ENCODE assay signal across 30 mouse cellular contexts in genomic region chr7:132013970-132014369, GRCm38 (mm10). TPM values are rescaled to one million over a fixed set of nuclear protein-coding genes. Genes with fewer than 3 reads are reported as not detected.
DNase-seq lines count a peak whose midpoint lies in the region; ATAC-seq lines count a peak whose summit lies in the region.
"Had no signal": no experiment of that assay in that cellular context is flagged by ENCODE, and none has a peak within 500 bp of the region (broad histone marks: within the 10 kb centered on the region; RNA-seq: fewer than 3 reads in every experiment).

No protein-coding gene starts in this region.

- H3K27me3 ChIP-seq in midbrain, embryonic 13.5 days: 0 out of 2 replicates have a peak, but pooled peaks cover 2% of the 10 kb centered on the region
- H3K27me3 ChIP-seq in midbrain, embryonic 14.5 days (ENCODE audit: control insufficient read depth, insufficient read depth, low read length): no peaks in the 10 kb centered on the region
- H3K27me3 ChIP-seq in limb, embryonic 12.5 days: no peaks in the 10 kb centered on the region
- H3K27me3 ChIP-seq: forebrain, embryonic 15.5 days; heart, embryonic 13.5 days; kidney, embryonic 15.5 days; limb, embryonic 15.5 days; midbrain, embryonic 12.5 days; neural tube, embryonic 12.5 days had no signal

- H3K4me2 ChIP-seq in midbrain, embryonic 13.5 days (replicated peaks): no peak overlapping the region
- no peak overlapping the region for H3K4me2 ChIP-seq in midbrain, embryonic 14.5 days (ENCODE audit: low read length)
- no peak overlapping the region for H3K4me2 ChIP-seq in limb, embryonic 12.5 days
- H3K4me2 ChIP-seq: forebrain, embryonic 15.5 days; heart, embryonic 13.5 days; kidney, embryonic 15.5 days; limb, embryonic 15.5 days; midbrain, embryonic 12.5 days; neural tube, embryonic 12.5 days had no signal

- H3K9me3 ChIP-seq in midbrain, embryonic 13.5 days: no peaks in the 10 kb centered on the region
- no peaks in the 10 kb centered on the region for H3K9me3 ChIP-seq in midbrain, embryonic 14.5 days (ENCODE audit: control insufficient read depth, low read length)
- no peaks in the 10 kb centered on the region for H3K9me3 ChIP-seq in limb, embryonic 12.5 days
- H3K9me3 ChIP-seq: forebrain, embryonic 15.5 days; heart, embryonic 13.5 days; kidney, embryonic 15.5 days; limb, embryonic 15.5 days; midbrain, embryonic 12.5 days; neural tube, embryonic 12.5 days had no signal

- no peak overlapping the region for H3K4me3 ChIP-seq in midbrain, embryonic 13.5 days (replicated peaks)
- no peak overlapping the region for H3K4me3 ChIP-seq in midbrain, embryonic 14.5 days (replicated peaks; ENCODE audit: low read depth, low read length)
- no peak overlapping the region for H3K4me3 ChIP-seq in limb, embryonic 12.5 days (replicated peaks)
- H3K4me3 ChIP-seq: erythroblast, embryonic 14.5 days; forebrain, embryonic 15.5 days; heart, embryonic 13.5 days; kidney, embryonic 15.5 days; limb, embryonic 15.5 days; midbrain, embryonic 12.5 days; myocyte; neural tube, embryonic 12.5 days had no signal

- intact Hi-C loops in heart, postnatal 14 days (cut with DNase I): no loop called here

- H3K9ac ChIP-seq in midbrain, embryonic 13.5 days (replicated peaks): no peak overlapping the region
- no peak overlapping the region for H3K9ac ChIP-seq in midbrain, embryonic 14.5 days (replicated peaks; ENCODE audit: low read length)
- no peak overlapping the region for H3K9ac ChIP-seq in limb, embryonic 12.5 days (replicated peaks)
- H3K9ac ChIP-seq: forebrain, embryonic 15.5 days; heart, embryonic 13.5 days; kidney, embryonic 15.5 days; limb, embryonic 15.5 days; liver, embryonic 14.5 days; midbrain, embryonic 12.5 days; neural tube, embryonic 12.5 days had no signal

- H3K27ac ChIP-seq in midbrain, embryonic 13.5 days: no peak overlapping the region
- H3K27ac ChIP-seq in midbrain, embryonic 14.5 days (replicated peaks; ENCODE audit: low read depth, low read length): no peak overlapping the region
- peak overlapping the region; percentile 84; the same call in 1 of the 2 replicates for H3K27ac ChIP-seq in limb, embryonic 12.5 days
- H3K27ac ChIP-seq: heart, embryonic 13.5 days; kidney, embryonic 15.5 days; limb, embryonic 15.5 days; liver, embryonic 14.5 days; midbrain, embryonic 12.5 days; neural tube, embryonic 12.5 days had no signal

- no peaks in the 10 kb centered on the region for H3K36me3 ChIP-seq in midbrain, embryonic 13.5 days
- H3K36me3 ChIP-seq in midbrain, embryonic 14.5 days (ENCODE audit: control insufficient read depth, insufficient read depth, low read length): no peaks in the 10 kb centered on the region
- no peaks in the 10 kb centered on the region for H3K36me3 ChIP-seq in limb, embryonic 12.5 days
- H3K36me3 ChIP-seq: forebrain, embryonic 15.5 days; heart, embryonic 13.5 days; kidney, embryonic 15.5 days; limb, embryonic 15.5 days; midbrain, embryonic 12.5 days; neural tube, embryonic 12.5 days had no signal

- peak; percentile 53 for DNase-seq in heart, adult 11 months
- DNase-seq in heart, postnatal 14 days: no peak
- DNase-seq in midbrain, embryonic 14.5 days: no peak
- DNase-seq in lung, postnatal 4 days: no peak
- no peak for DNase-seq in lung, postnatal 14 days
- DNase-seq: adrenal gland, adult 2 months; adrenal gland, postnatal 36 days; cerebellum, postnatal 14 days; heart, postnatal 10 days; kidney, adult 18-20 months; kidney, postnatal 25 days; lung, adult 2 months; lung, postnatal 10 days; thymus, postnatal 4 days had no signal

- peaks cover 18% of the 10 kb centered on the region for H3K4me1 ChIP-seq in midbrain, embryonic 13.5 days (replicated peaks)
- H3K4me1 ChIP-seq in midbrain, embryonic 14.5 days (ENCODE audit: control insufficient read depth, insufficient read depth, low read length): peaks cover 12% of the 10 kb centered on the region
- H3K4me1 ChIP-seq in limb, embryonic 12.5 days (replicated peaks): peaks cover 31% of the 10 kb centered on the region
- H3K4me1 ChIP-seq: heart, embryonic 13.5 days; kidney, embryonic 15.5 days; limb, embryonic 15.5 days had no signal

- 0 out of 2 replicates have a peak, but pooled peaks have one; percentile 20 for ATAC-seq in midbrain, embryonic 13.5 days
- no peak for ATAC-seq in midbrain, embryonic 14.5 days (ENCODE audit: low FRiP score, low TSS enrichment)
- no peak for ATAC-seq in limb, embryonic 12.5 days (ENCODE audit: insufficient number of reproducible peaks, insufficient read depth, low FRiP score, low TSS enrichment, low read depth)
- ATAC-seq: CD4-positive, CD25-positive, alpha-beta regulatory T cell, adult 4 months had no signal

- WGBS in midbrain, embryonic 13.5 days: 90% methylated on average over 5 of the region's 5 CpGs
- WGBS in midbrain, embryonic 14.5 days: 87% methylated on average over 5 of the region's 5 CpGs
- 82% methylated on average over 5 of the region's 5 CpGs for WGBS in limb, embryonic 12.5 days

RNA-seq across cellular contexts. Expression of gene Gpr26, which starts 47.7 kb away (rescaled TPM):
- not detected for total RNA-seq in heart, postnatal 14 days (2021)
- polyA plus RNA-seq in midbrain, embryonic 13.5 days (2015; fragmentation: Nextera tagmentation; extraction: Ambion mirVana): 0.97 and 1.3 TPM in 2 replicates
- polyA plus RNA-seq in midbrain, embryonic 14.5 days (2014; fragmentation: Nextera tagmentation; extraction: Ambion mirVana): 2.6 and 3.2 TPM in 2 replicates
- not detected in 2 replicates for polyA plus RNA-seq in limb, embryonic 12.5 days (2016; fragmentation: Nextera tagmentation; extraction: Ambion mirVana)
- total RNA-seq: adrenal gland, adult 2 months; adrenal gland, postnatal 36 days; gastrocnemius, adult 8-10 months; gastrocnemius, postnatal 4 days; heart, postnatal 10 days; megakaryocyte progenitor cell, adult 5-6 weeks had no signal
- polyA plus RNA-seq: adrenal gland, adult 2 months; CD4-positive, CD25-positive, alpha-beta regulatory T cell, adult 4 months; erythroblast, embryonic 14.5 days; heart, embryonic 13.5 days; kidney, embryonic 15.5 days; limb, embryonic 15.5 days; liver, embryonic 14.5 days; lung, adult 2 months; myocyte; thymus, postnatal 0 days had no signal
